Mouse (Mus musculus) embryo, embryonic 9.5 days (tissue): Measurements from ENCODE around the gene Gm21117.
"Not testable (repeated sequence)": the region's sequence is repeated elsewhere in the genome, so short reads cannot be mapped to it uniquely, and the experiment has no call there.

Experiments
- DNase-seq: peaks from one replicate; pipeline ENCODE4 v3.0.0-alpha.2; 2017; ENCODE audit errors: extremely low spot score

The Gm21117 gene

DNA sequence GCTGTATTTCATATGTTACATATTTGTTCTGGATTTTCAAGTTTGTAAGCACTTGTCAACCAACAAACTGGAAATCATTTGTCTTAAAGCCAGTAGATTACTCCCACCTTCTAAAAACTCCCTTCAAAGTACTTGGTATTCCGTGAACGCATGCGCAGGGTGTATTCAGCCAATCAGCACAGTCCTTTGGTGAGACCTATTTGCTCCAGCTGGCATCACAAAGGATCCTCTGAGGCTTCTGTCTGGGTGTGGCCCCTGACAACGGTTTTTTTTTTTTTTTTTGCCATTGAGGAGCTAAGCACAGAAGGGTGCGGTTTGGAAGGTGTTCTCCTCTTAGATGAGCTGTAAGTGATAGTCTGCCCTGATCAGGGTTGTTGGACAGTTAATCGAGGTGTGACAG, at the start of gene Gm21117:
Gm21117 (plus strand) TSS at position 301 of the 400 bp plus-strand sequence.
- not testable (repeated sequence) for DNase-seq
